Mouse (Mus musculus) hindbrain, embryonic 14.5 days (tissue): ENCODE measurements at regions not wholly inside any gene's neighbourhood (a gene's known extent, or its start where the extent isn't known, plus 50 kb on each side); places are given as distances from the start of the nearest gene placed in this dataset.

Experiments
- ATAC-seq: fragments of 200-750 bp; cut with Nextera tagmentation; 2 replicates; pipeline ENCODE4 v1.8.0; 2017; ENCODE audit warnings: moderate number of reproducible peaks, mild to moderate bottlenecking, moderate TSS enrichment, moderate library complexity; ENCODE audit not compliant: low FRiP score
- DNase-seq: peaks from one replicate; pipeline ENCODE4 v3.0.0-alpha.2; 2015; ENCODE audit warnings: low spot score
- H3K27ac ChIP-seq: fragments of 300-500 bp; sonication (generic); 2 replicates; pipeline ENCODE4 v1.5.1; 2014; ENCODE audit warnings: mild to moderate bottlenecking, moderate library complexity
- H3K27me3 ChIP-seq: fragments of 300-500 bp; sonication (generic); 2 replicates; pipeline ENCODE4 v1.6.1; 2014; ENCODE audit warnings: mild to moderate bottlenecking, low read length, mixed read lengths; ENCODE audit not compliant: control insufficient read depth, insufficient read depth
- H3K36me3 ChIP-seq: fragments of 300-500 bp; sonication (generic); replicated peaks from 2 replicates; pipeline ENCODE4 v1.6.1; 2014; ENCODE audit not compliant: control insufficient read depth, insufficient read depth
- H3K4me1 ChIP-seq: fragments of 300-500 bp; sonication (generic); replicated peaks from 2 replicates; pipeline ENCODE4 v1.6.1; 2014; ENCODE audit warnings: antibody characterized with exemption, low read length, mixed read lengths; ENCODE audit not compliant: control insufficient read depth, insufficient read depth
- H3K4me2 ChIP-seq: fragments of 300-500 bp; sonication (generic); replicated peaks from 2 replicates; pipeline ENCODE4 v1.6.1; 2014; ENCODE audit warnings: mild to moderate bottlenecking, moderate library complexity
- H3K4me3 ChIP-seq: fragments of 300-500 bp; sonication (generic); replicated peaks from 2 replicates; pipeline ENCODE4 v1.5.1; 2014; ENCODE audit warnings: mild to moderate bottlenecking, low read length
- H3K9ac ChIP-seq: fragments of 300-500 bp; sonication (generic); 2 replicates; pipeline ENCODE4 v1.6.1; 2014
- H3K9me3 ChIP-seq: fragments of 300-500 bp; sonication (generic); 2 replicates; pipeline ENCODE4 v1.6.1; 2016; ENCODE audit warnings: low read length; ENCODE audit not compliant: control insufficient read depth
- WGBS: fragments of 180-500 bp; shearing (Covaris S2); extraction: QIAGEN DNeasy Blood & Tissue Kit; methylation state at CpG from one replicate; pipeline ENCODE4 v1.1.7; 2014; 5-methylcytosine and 5-hydroxymethylcytosine counted together

GRCm38 (mm10) chr6:15625910-15626564, 94.4 kb upstream of the Mdfic start:
- DNase-seq, result no peak
- H3K4me2 ChIP-seq, result no peak overlapping the region

GRCm38 (mm10) chr6:15638548-15638947, 81.9 kb upstream of the Mdfic start:
- 55% methylated on average over 14 of the region's 14 CpGs for WGBS
- no peaks in the 10 kb centered on the region for H3K36me3 ChIP-seq
- no peak overlapping the region for H3K4me3 ChIP-seq
- DNase-seq (no peak), ATAC-seq (no peak)
- H3K27me3 ChIP-seq, result no peaks in the 10 kb centered on the region
- no peak overlapping the region for H3K4me2 ChIP-seq
- no peak overlapping the region for H3K27ac ChIP-seq
- H3K9ac ChIP-seq, result no peak overlapping the region
- H3K9me3 ChIP-seq, result no peaks in the 10 kb centered on the region
- no peaks in the 10 kb centered on the region for H3K4me1 ChIP-seq

More at GRCm38 (mm10) chr6:15625910-15626564, 94.4 kb upstream of the Mdfic start:
- H3K36me3 ChIP-seq, result no peaks in the 10 kb centered on the region
- H3K9me3 ChIP-seq, result no peaks in the 10 kb centered on the region
- H3K9ac ChIP-seq, result no peak overlapping the region
- no peaks in the 10 kb centered on the region for H3K27me3 ChIP-seq
- no peak overlapping the region for H3K4me3 ChIP-seq
- no peaks in the 10 kb centered on the region for H3K4me1 ChIP-seq
- ATAC-seq, result no peak
- no peak overlapping the region for H3K27ac ChIP-seq
- 86% methylated on average over 3 of the region's 3 CpGs for WGBS

- Histone ChIP-seq H3K9me3 (no peaks in the 10 kb centered on the region), H3K36me3 (no peaks in the 10 kb centered on the region), H3K4me2 (no peak overlapping the region), H3K9ac (no peak overlapping the region), H3K4me3 (no peak overlapping the region), H3K27ac (no peak overlapping the region), H3K27me3 (no peaks in the 10 kb centered on the region), H3K4me1 (no peaks in the 10 kb centered on the region)
- WGBS, result 5% methylated on average over 4 of the region's 4 CpGs
- ATAC-seq (no peak; the same call in 1 of the 2 replicates), DNase-seq (no peak)
Observed at GRCm38 (mm10) chr6:15639378-15639777, 81.1 kb upstream of the Mdfic start.

- no peaks in the 10 kb centered on the region for H3K27me3 ChIP-seq
- no peak for DNase-seq
- no peaks in the 10 kb centered on the region for H3K4me1 ChIP-seq
- no peaks in the 10 kb centered on the region for H3K36me3 ChIP-seq
- WGBS, result 15% methylated on average over 5 of the region's 5 CpGs
- H3K4me3 ChIP-seq, result no peak overlapping the region
- H3K27ac ChIP-seq, result no peak overlapping the region
- H3K9ac ChIP-seq, result no peak overlapping the region
- no peak overlapping the region for H3K4me2 ChIP-seq
- ATAC-seq, result no peak
- H3K9me3 ChIP-seq, result no peaks in the 10 kb centered on the region
Observed at GRCm38 (mm10) chr6:15639809-15640479, 80.5 kb upstream of the Mdfic start.

GRCm38 (mm10) chr6:15644311-15644710, 76.2 kb upstream of the Mdfic start:
- DNase-seq (no peak), ATAC-seq (no peak)
- Histone ChIP-seq H3K27ac (no peak overlapping the region), H3K9ac (no peak overlapping the region), H3K27me3 (no peaks in the 10 kb centered on the region), H3K4me2 (no peak overlapping the region), H3K4me3 (no peak overlapping the region), H3K4me1 (no peaks in the 10 kb centered on the region), H3K9me3 (no peaks in the 10 kb centered on the region), H3K36me3 (no peaks in the 10 kb centered on the region)

- no peaks in the 10 kb centered on the region for H3K36me3 ChIP-seq
- H3K4me3 ChIP-seq, result no peak overlapping the region
- no peak overlapping the region for H3K4me2 ChIP-seq
- WGBS, result 90% methylated on average over 2 of the region's 2 CpGs
- ATAC-seq (no peak), DNase-seq (no peak)
- no peak overlapping the region for H3K9ac ChIP-seq
- no peaks in the 10 kb centered on the region for H3K9me3 ChIP-seq
- H3K27ac ChIP-seq, result no peak overlapping the region
- no peaks in the 10 kb centered on the region for H3K27me3 ChIP-seq
- H3K4me1 ChIP-seq, result no peaks in the 10 kb centered on the region
Observed at GRCm38 (mm10) chr6:15647499-15647898, 73.0 kb upstream of the Mdfic start.
